Mouse (Mus musculus): Measurements from ENCODE around the gene Pcif1. TPM values are rescaled to one million over a fixed set of nuclear protein-coding genes. Genes with fewer than 3 reads are reported as not detected.
"Not testable (repeated sequence)": the region's sequence is repeated elsewhere in the genome, so short reads cannot be mapped to it uniquely, and the experiment has no call there.

Gene Pcif1
- polyA plus RNA-seq, 1 experiment from 2014 or later = 53.4 TPM

GRCm38 (mm10) chr2:164863411-164863810, 15.7 kb upstream of the Pcif1 start:
- not testable (repeated sequence) for ATAC-seq (replicated peaks; ENCODE audit: extremely low read depth, insufficient read depth, low FRiP score); H3K27ac ChIP-seq (ENCODE audit: low read length); H3K4me2 ChIP-seq (ENCODE audit: low read depth, low read length); H3K9me3 ChIP-seq (replicated peaks; ENCODE audit: control insufficient read depth, low read length); H3K36me3 ChIP-seq (ENCODE audit: control insufficient read depth, insufficient read depth); H3K27me3 ChIP-seq (ENCODE audit: control insufficient read depth, insufficient read depth, low read length); H3K9ac ChIP-seq (ENCODE audit: low read length); H3K4me3 ChIP-seq (ENCODE audit: low read length)
- 91% methylated on average over 8 of the region's 9 CpGs for WGBS
- H3K4me1 ChIP-seq (ENCODE audit: control insufficient read depth, insufficient read depth, low read length) = peaks cover 31% of the 10 kb centered on the region

GRCm38 (mm10) chr2:164864593-164864992, 14.5 kb upstream of the Pcif1 start:
- no peaks in the 10 kb centered on the region for H3K27me3 ChIP-seq (ENCODE audit: control insufficient read depth, insufficient read depth, low read length)
- H3K27ac ChIP-seq (ENCODE audit: low read length) = no peak overlapping the region
- no peak overlapping the region for H3K9ac ChIP-seq (ENCODE audit: low read length)
- H3K4me3 ChIP-seq (ENCODE audit: low read length) = no peak overlapping the region
- H3K36me3 ChIP-seq (ENCODE audit: control insufficient read depth, insufficient read depth) = no peaks in the 10 kb centered on the region
- no peak overlapping the region for H3K4me2 ChIP-seq (ENCODE audit: low read depth, low read length)
- 65% methylated on average over 4 of the region's 4 CpGs for WGBS
- H3K9me3 ChIP-seq (replicated peaks; ENCODE audit: control insufficient read depth, low read length) = peaks cover 7% of the 10 kb centered on the region
- no peak for ATAC-seq (replicated peaks; ENCODE audit: extremely low read depth, insufficient read depth, low FRiP score)
- H3K4me1 ChIP-seq (ENCODE audit: control insufficient read depth, insufficient read depth, low read length) = peaks cover 31% of the 10 kb centered on the region

- no peaks in the 10 kb centered on the region for H3K27me3 ChIP-seq (ENCODE audit: control insufficient read depth, insufficient read depth, low read length)
- H3K27ac ChIP-seq (ENCODE audit: low read length) = peak overlapping the region; percentile 90
- H3K9me3 ChIP-seq (replicated peaks; ENCODE audit: control insufficient read depth, low read length) = peaks cover 7% of the 10 kb centered on the region
- WGBS = 16% methylated on average over 16 of the region's 16 CpGs
- peak overlapping the region; percentile 39 for H3K9ac ChIP-seq (ENCODE audit: low read length)
- H3K4me1 ChIP-seq (ENCODE audit: control insufficient read depth, insufficient read depth, low read length) = peaks cover 20% of the 10 kb centered on the region
- no peak overlapping the region for H3K4me3 ChIP-seq (ENCODE audit: low read length)
- ATAC-seq (replicated peaks; ENCODE audit: extremely low read depth, insufficient read depth, low FRiP score) = peak; percentile 91
- H3K4me2 ChIP-seq (ENCODE audit: low read depth, low read length) = no peak overlapping the region
- H3K36me3 ChIP-seq (ENCODE audit: control insufficient read depth, insufficient read depth) = no peaks in the 10 kb centered on the region
Measured at GRCm38 (mm10) chr2:164866741-164867551, 12.2 kb upstream of the Pcif1 start.

GRCm38 (mm10) chr2:164867566-164867965, 11.5 kb upstream of the Pcif1 start:
- Histone ChIP-seq H3K4me1 (ENCODE audit: control insufficient read depth, insufficient read depth, low read length) (peaks cover 16% of the 10 kb centered on the region), H3K27me3 (ENCODE audit: control insufficient read depth, insufficient read depth, low read length) (no peaks in the 10 kb centered on the region), H3K36me3 (ENCODE audit: control insufficient read depth, insufficient read depth) (no peaks in the 10 kb centered on the region), H3K9me3 (replicated peaks; ENCODE audit: control insufficient read depth, low read length) (peaks cover 7% of the 10 kb centered on the region), H3K9ac (ENCODE audit: low read length) (no peak overlapping the region), H3K4me3 (ENCODE audit: low read length) (no peak overlapping the region), H3K27ac (ENCODE audit: low read length) (peak overlapping the region; percentile 90), H3K4me2 (ENCODE audit: low read depth, low read length) (no peak overlapping the region)
- 87% methylated on average over 7 of the region's 7 CpGs for WGBS
- no peak for ATAC-seq (replicated peaks; ENCODE audit: extremely low read depth, insufficient read depth, low FRiP score)

GRCm38 (mm10) chr2:164868491-164868890, 10.6 kb upstream of the Pcif1 start:
- no peak overlapping the region for H3K27ac ChIP-seq (ENCODE audit: low read length)
- WGBS = 58% methylated on average over 7 of the region's 7 CpGs
- peaks cover 7% of the 10 kb centered on the region for H3K9me3 ChIP-seq (replicated peaks; ENCODE audit: control insufficient read depth, low read length)
- H3K4me1 ChIP-seq (ENCODE audit: control insufficient read depth, insufficient read depth, low read length) = peaks cover 12% of the 10 kb centered on the region
- H3K27me3 ChIP-seq (ENCODE audit: control insufficient read depth, insufficient read depth, low read length) = no peaks in the 10 kb centered on the region
- H3K4me3 ChIP-seq (ENCODE audit: low read length) = no peak overlapping the region
- no peaks in the 10 kb centered on the region for H3K36me3 ChIP-seq (ENCODE audit: control insufficient read depth, insufficient read depth)
- ATAC-seq (replicated peaks; ENCODE audit: extremely low read depth, insufficient read depth, low FRiP score) = no peak
- no peak overlapping the region for H3K9ac ChIP-seq (ENCODE audit: low read length)
- no peak overlapping the region for H3K4me2 ChIP-seq (ENCODE audit: low read depth, low read length)

GRCm38 (mm10) chr2:164871602-164872303, 7.4 kb upstream of the Pcif1 start:
- WGBS = 50% methylated on average over 6 of the region's 6 CpGs
- Histone ChIP-seq H3K4me3 (ENCODE audit: low read length) (no peak overlapping the region), H3K36me3 (ENCODE audit: control insufficient read depth, insufficient read depth) (no peaks in the 10 kb centered on the region), H3K27ac (ENCODE audit: low read length) (no peak overlapping the region), H3K27me3 (ENCODE audit: control insufficient read depth, insufficient read depth, low read length) (no peaks in the 10 kb centered on the region), H3K9me3 (replicated peaks; ENCODE audit: control insufficient read depth, low read length) (peaks cover 7% of the 10 kb centered on the region), H3K4me2 (ENCODE audit: low read depth, low read length) (no peak overlapping the region), H3K4me1 (ENCODE audit: control insufficient read depth, insufficient read depth, low read length) (peaks cover 23% of the 10 kb centered on the region), H3K9ac (ENCODE audit: low read length) (no peak overlapping the region)
- no peak for ATAC-seq (replicated peaks; ENCODE audit: extremely low read depth, insufficient read depth, low FRiP score)

GRCm38 (mm10) chr2:164873621-164874020, 5.5 kb upstream of the Pcif1 start:
- H3K4me3 ChIP-seq (ENCODE audit: low read length) = no peak overlapping the region
- no peaks in the 10 kb centered on the region for H3K27me3 ChIP-seq (ENCODE audit: control insufficient read depth, insufficient read depth, low read length)
- no peak overlapping the region for H3K4me2 ChIP-seq (ENCODE audit: low read depth, low read length)
- peak overlapping the region; percentile 89 for H3K27ac ChIP-seq (ENCODE audit: low read length)
- WGBS = 48% methylated on average over 3 of the region's 3 CpGs
- ATAC-seq (replicated peaks; ENCODE audit: extremely low read depth, insufficient read depth, low FRiP score) = no peak
- peak overlapping the region; percentile 38 for H3K9ac ChIP-seq (ENCODE audit: low read length)
- 0 out of 2 replicates have a peak, but pooled peaks cover 2% of the 10 kb centered on the region for H3K36me3 ChIP-seq (ENCODE audit: control insufficient read depth, insufficient read depth)
- no peaks in the 10 kb centered on the region for H3K9me3 ChIP-seq (replicated peaks; ENCODE audit: control insufficient read depth, low read length)
- peaks cover 24% of the 10 kb centered on the region for H3K4me1 ChIP-seq (ENCODE audit: control insufficient read depth, insufficient read depth, low read length)

- ATAC-seq (replicated peaks; ENCODE audit: extremely low read depth, insufficient read depth, low FRiP score) = peak; percentile 24; the same call in 1 of the 2 replicates
- Histone ChIP-seq H3K27ac (ENCODE audit: low read length) (peak overlapping the region; percentile 89), H3K9ac (ENCODE audit: low read length) (peak overlapping the region; percentile 42; the same call in 1 of the 2 replicates), H3K27me3 (ENCODE audit: control insufficient read depth, insufficient read depth, low read length) (no peaks in the 10 kb centered on the region), H3K4me3 (ENCODE audit: low read length) (no peak overlapping the region), H3K36me3 (ENCODE audit: control insufficient read depth, insufficient read depth) (0 out of 2 replicates have a peak, but pooled peaks cover 2% of the 10 kb centered on the region), H3K4me1 (ENCODE audit: control insufficient read depth, insufficient read depth, low read length) (peaks cover 24% of the 10 kb centered on the region), H3K4me2 (ENCODE audit: low read depth, low read length) (peak overlapping the region; percentile 12; the same call in 1 of the 2 replicates), H3K9me3 (replicated peaks; ENCODE audit: control insufficient read depth, low read length) (no peaks in the 10 kb centered on the region)
- WGBS = 14% methylated on average over 1 of the region's 1 CpGs
Measured at GRCm38 (mm10) chr2:164874239-164874769, 4.8 kb upstream of the Pcif1 start.

- not testable (repeated sequence) for H3K27me3 ChIP-seq (ENCODE audit: control insufficient read depth, insufficient read depth, low read length); H3K9me3 ChIP-seq (replicated peaks; ENCODE audit: control insufficient read depth, low read length); H3K36me3 ChIP-seq (ENCODE audit: control insufficient read depth, insufficient read depth); H3K4me2 ChIP-seq (ENCODE audit: low read depth, low read length); H3K9ac ChIP-seq (ENCODE audit: low read length); H3K4me3 ChIP-seq (ENCODE audit: low read length); ATAC-seq (replicated peaks; ENCODE audit: extremely low read depth, insufficient read depth, low FRiP score); H3K27ac ChIP-seq (ENCODE audit: low read length)
- 45% methylated on average over 2 of the region's 2 CpGs for WGBS
- H3K4me1 ChIP-seq (ENCODE audit: control insufficient read depth, insufficient read depth, low read length) = peaks cover 27% of the 10 kb centered on the region
Measured at GRCm38 (mm10) chr2:164875648-164876047, 3.5 kb upstream of the Pcif1 start.
